Mouse (Mus musculus) lung, embryonic 14.5 days (tissue): ENCODE data around the gene Rnf26. TPM values are rescaled to one million over a fixed set of nuclear protein-coding genes. Genes with fewer than 3 reads are reported as not detected.

Source experiments
- ATAC-seq: fragments of 200-750 bp; cut with Nextera tagmentation; 2 replicates; pipeline ENCODE4 v1.8.0; 2017; ENCODE audit warnings: mild to moderate bottlenecking, moderate TSS enrichment, moderate library complexity; ENCODE audit not compliant: insufficient read depth
- DNase-seq: peaks from one replicate; pipeline ENCODE4 v3.0.0-alpha.2; 2015
- H3K27ac ChIP-seq: fragments of 300-500 bp; sonication (generic); 2 replicates; pipeline ENCODE4 v1.5.1; 2014; ENCODE audit warnings: low read depth, mild to moderate bottlenecking, moderate library complexity
- H3K27me3 ChIP-seq: fragments of 300-500 bp; sonication (generic); 2 replicates; pipeline ENCODE4 v1.6.1; 2014; ENCODE audit warnings: low read length, control low read depth; ENCODE audit not compliant: insufficient read depth
- H3K36me3 ChIP-seq: fragments of 300-500 bp; sonication (generic); 2 replicates; pipeline ENCODE4 v1.6.1; 2014; ENCODE audit warnings: control low read depth; ENCODE audit not compliant: insufficient read depth
- H3K4me1 ChIP-seq: fragments of 300-500 bp; sonication (generic); 2 replicates; pipeline ENCODE4 v1.6.1; 2014; ENCODE audit warnings: antibody characterized with exemption, control low read depth; ENCODE audit not compliant: insufficient read depth
- H3K4me2 ChIP-seq: fragments of 300-500 bp; sonication (generic); 2 replicates; pipeline ENCODE4 v1.6.1; 2014; ENCODE audit warnings: mild to moderate bottlenecking
- H3K4me3 ChIP-seq: fragments of 300-500 bp; sonication (generic); 2 replicates; pipeline ENCODE4 v1.5.1; 2014; ENCODE audit warnings: low read depth, low read length
- H3K9ac ChIP-seq: fragments of 300-500 bp; sonication (generic); 2 replicates; pipeline ENCODE4 v1.6.1; 2014
- H3K9me3 ChIP-seq: fragments of 300-500 bp; sonication (generic); 2 replicates; pipeline ENCODE4 v1.6.1; 2016; ENCODE audit warnings: low read depth, low read length, control low read depth
- CTCF ChIP-seq: IDR thresholded peaks from 2 replicates; pipeline ENCODE4 v1.5.1; 2016; ENCODE audit warnings: antibody characterized with exemption, low read depth
- WGBS: fragments of 180-500 bp; shearing (Covaris S2); extraction: QIAGEN DNeasy Blood & Tissue Kit; methylation state at CpG from one replicate; pipeline ENCODE4 v1.1.7; 2014; 5-methylcytosine and 5-hydroxymethylcytosine counted together
- polyA plus RNA-seq: library from polyadenylated mRNA; unstranded; fragments of >200 nt; fragmentation: Nextera tagmentation; extraction: Ambion mirVana; gene quantifications from 2 replicates; pipeline ENCODE4 v1.2.1, GENCODE M21; 2014

Gene Rnf26
- polyA plus RNA-seq, 1 experiment from 2014 or later: 89.2 TPM

GRCm38 (mm10) chr9:44106596-44106995 lies 6.7 kb downstream of the Rnf26 start:
- WGBS: 60% methylated on average over 4 of the region's 4 CpGs
- no peaks in the 10 kb centered on the region for H3K27me3 ChIP-seq
- no peak overlapping the region for H3K9ac ChIP-seq
- ATAC-seq (no peak), DNase-seq (no peak)
- peaks cover 47% of the 10 kb centered on the region for H3K36me3 ChIP-seq
- H3K4me1 ChIP-seq: peaks cover 27% of the 10 kb centered on the region
- H3K27ac ChIP-seq: peak overlapping the region; percentile 91
- H3K9me3 ChIP-seq: no peaks in the 10 kb centered on the region
- TF ChIP-seq CTCF: no peak
- H3K4me3 ChIP-seq: no peak overlapping the region
- H3K4me2 ChIP-seq: peak overlapping the region; percentile 59; the same call in 1 of the 2 replicates

GRCm38 (mm10) chr9:44106182-44106581 lies 7.1 kb downstream of the Rnf26 start:
- H3K4me1 ChIP-seq: peaks cover 27% of the 10 kb centered on the region

GRCm38 (mm10) chr9:44105781-44106180 lies 7.5 kb downstream of the Rnf26 start:
- Histone ChIP-seq H3K4me1 (peaks cover 27% of the 10 kb centered on the region), H3K4me2 (no peak overlapping the region), H3K9me3 (no peaks in the 10 kb centered on the region), H3K9ac (no peak overlapping the region), H3K4me3 (no peak overlapping the region), H3K27me3 (no peaks in the 10 kb centered on the region), H3K36me3 (peaks cover 47% of the 10 kb centered on the region), H3K27ac (no peak overlapping the region)
- DNase-seq: no peak
- WGBS: 76% methylated on average over 10 of the region's 10 CpGs
- TF ChIP-seq CTCF: no peak
- no peak for ATAC-seq

More at GRCm38 (mm10) chr9:44106182-44106581, 7.1 kb downstream of the Rnf26 start:
- Histone ChIP-seq H3K4me3 (no peak overlapping the region), H3K9ac (no peak overlapping the region), H3K36me3 (peaks cover 47% of the 10 kb centered on the region), H3K27me3 (no peaks in the 10 kb centered on the region), H3K27ac (0 out of 2 replicates have a peak overlapping the region, but pooled peaks have one; percentile 91), H3K9me3 (no peaks in the 10 kb centered on the region), H3K4me2 (no peak overlapping the region)
- TF ChIP-seq CTCF: no peak
- DNase-seq: no peak
- no peak for ATAC-seq
- WGBS: 90% methylated on average over 7 of the region's 7 CpGs

GRCm38 (mm10) chr9:44104881-44105280 lies 8.4 kb downstream of the Rnf26 start:
- peaks cover 42% of the 10 kb centered on the region for H3K36me3 ChIP-seq
- no peak for ATAC-seq

GRCm38 (mm10) chr9:44101490-44101889 lies 11.8 kb downstream of the Rnf26 start, which contains the start of gene Mfrp:
Gene Mfrp, plus strand, starts transcription at chr9:44101729.
- no peak within 1 kb of the TSS for H3K9ac ChIP-seq
- no peaks in the 10 kb centered on the region for H3K9me3 ChIP-seq
- no peak within 1 kb of the TSS for H3K27ac ChIP-seq
- no peak within 1 kb of the TSS for H3K4me2 ChIP-seq
- H3K36me3 ChIP-seq: peaks cover 19% of the 10 kb centered on the region; the same call in 1 of the 2 replicates
- H3K27me3 ChIP-seq: no peaks in the 10 kb centered on the region
- no peak within 1 kb of the TSS for H3K4me3 ChIP-seq
- ATAC-seq: no peak
- DNase-seq: no peak
- no peak for TF ChIP-seq CTCF
- H3K4me1 ChIP-seq: peaks cover 3% of the 10 kb centered on the region; the same call in 1 of the 2 replicates
- WGBS: 61% methylated on average over 9 of the region's 9 CpGs

More at GRCm38 (mm10) chr9:44104881-44105280, 8.4 kb downstream of the Rnf26 start:
- no peak for TF ChIP-seq CTCF
- Histone ChIP-seq H3K27ac (no peak overlapping the region), H3K4me1 (peaks cover 24% of the 10 kb centered on the region), H3K4me3 (no peak overlapping the region), H3K9me3 (no peaks in the 10 kb centered on the region), H3K27me3 (no peaks in the 10 kb centered on the region), H3K4me2 (no peak overlapping the region), H3K9ac (no peak overlapping the region)
- DNase-seq: no peak
- WGBS: 89% methylated on average over 7 of the region's 7 CpGs

GRCm38 (mm10) chr9:44096536-44096935 lies 16.8 kb downstream of the Rnf26 start:
- Histone ChIP-seq H3K27me3 (no peaks in the 10 kb centered on the region), H3K9ac (no peak overlapping the region), H3K36me3 (0 out of 2 replicates have a peak, but pooled peaks cover 10% of the 10 kb centered on the region), H3K27ac (no peak overlapping the region), H3K9me3 (no peaks in the 10 kb centered on the region), H3K4me2 (no peak overlapping the region), H3K4me1 (no peaks in the 10 kb centered on the region), H3K4me3 (no peak overlapping the region)
- DNase-seq (no peak), ATAC-seq (no peak)
- TF ChIP-seq CTCF: no peak
- 34% methylated on average over 9 of the region's 9 CpGs for WGBS

- DNase-seq: no peak
- ATAC-seq: no peak
- Histone ChIP-seq H3K4me3 (no peak overlapping the region), H3K9me3 (no peaks in the 10 kb centered on the region), H3K9ac (no peak overlapping the region), H3K36me3 (peaks cover 16% of the 10 kb centered on the region; the same call in 1 of the 2 replicates), H3K27ac (no peak overlapping the region), H3K27me3 (no peaks in the 10 kb centered on the region), H3K4me2 (no peak overlapping the region), H3K4me1 (no peaks in the 10 kb centered on the region)
- no peak for TF ChIP-seq CTCF
- 86% methylated on average over 9 of the region's 9 CpGs for WGBS
Measured at GRCm38 (mm10) chr9:44095781-44096180, 17.5 kb downstream of the Rnf26 start.

GRCm38 (mm10) chr9:44094737-44095136 lies 18.6 kb downstream of the Rnf26 start:
- Histone ChIP-seq H3K27ac (no peak overlapping the region), H3K4me1 (no peaks in the 10 kb centered on the region), H3K36me3 (peaks cover 16% of the 10 kb centered on the region; the same call in 1 of the 2 replicates), H3K27me3 (no peaks in the 10 kb centered on the region), H3K9me3 (no peaks in the 10 kb centered on the region), H3K4me3 (no peak overlapping the region), H3K4me2 (no peak overlapping the region), H3K9ac (no peak overlapping the region)
- DNase-seq: no peak
- 84% methylated on average over 3 of the region's 3 CpGs for WGBS
- ATAC-seq: no peak
- TF ChIP-seq CTCF: no peak
